Mouse (Mus musculus) lung, postnatal 0 days (tissue): ENCODE measurements at regions not wholly inside any gene's neighbourhood (a gene's known extent, or its start where the extent isn't known, plus 50 kb on each side); places are given as distances from the start of the nearest gene placed in this dataset.

Experiments
- ATAC-seq: fragments of 200-750 bp; cut with Nextera tagmentation; 2 replicates; pipeline ENCODE4 v1.8.0; 2017; ENCODE audit warnings: moderate library complexity
- DNase-seq: peaks from one replicate; pipeline ENCODE4 v3.0.0-alpha.2; 2016; ENCODE audit warnings: low spot score
- H3K27ac ChIP-seq: fragments of 300-500 bp; sonication (generic); 2 replicates; pipeline ENCODE4 v1.5.1; 2014; ENCODE audit warnings: antibody characterized with exemption, mild to moderate bottlenecking, low read length, mixed read lengths
- H3K27me3 ChIP-seq: fragments of 300-500 bp; sonication (generic); replicated peaks from 2 replicates; pipeline ENCODE4 v1.6.1; 2014; ENCODE audit warnings: low read length, mixed read lengths; ENCODE audit not compliant: insufficient read depth
- H3K36me3 ChIP-seq: fragments of 300-500 bp; sonication (generic); 2 replicates; pipeline ENCODE4 v1.6.1; 2014; ENCODE audit warnings: low read length, mixed read lengths; ENCODE audit not compliant: insufficient read depth
- H3K4me1 ChIP-seq: fragments of 300-500 bp; sonication (generic); 2 replicates; pipeline ENCODE4 v1.6.1; 2014; ENCODE audit warnings: antibody characterized with exemption, low read depth, low read length, mixed read lengths; ENCODE audit not compliant: insufficient read depth
- H3K4me2 ChIP-seq: fragments of 300-500 bp; sonication (generic); replicated peaks from 2 replicates; pipeline ENCODE4 v1.6.1; 2014; ENCODE audit warnings: low read depth, mild to moderate bottlenecking, low read length, moderate library complexity, mixed read lengths
- H3K4me3 ChIP-seq: fragments of 300-500 bp; sonication (generic); 2 replicates; pipeline ENCODE4 v1.5.1; 2014; ENCODE audit warnings: low read depth, low read length
- H3K9ac ChIP-seq: fragments of 300-500 bp; sonication (generic); replicated peaks from 2 replicates; pipeline ENCODE4 v1.6.1; 2014; ENCODE audit warnings: low read depth, mild to moderate bottlenecking
- H3K9me3 ChIP-seq: fragments of 300-500 bp; sonication (generic); 2 replicates; pipeline ENCODE4 v1.6.1; 2016; ENCODE audit warnings: low read length, mixed read lengths
- CTCF ChIP-seq: IDR thresholded peaks from 2 replicates; pipeline ENCODE4 v1.5.1; 2016; ENCODE audit warnings: antibody characterized with exemption, mild to moderate bottlenecking
- EP300 ChIP-seq: IDR thresholded peaks from 2 replicates; pipeline ENCODE4 v1.6.1; 2016; ENCODE audit warnings: antibody characterized with exemption, mild to moderate bottlenecking, control low read depth
- WGBS: fragments of 180-500 bp; shearing (Covaris S2); extraction: QIAGEN DNeasy Blood & Tissue Kit; methylation state at CpG from one replicate; pipeline ENCODE4 v1.1.7; 2014; 5-methylcytosine and 5-hydroxymethylcytosine counted together

DNA sequence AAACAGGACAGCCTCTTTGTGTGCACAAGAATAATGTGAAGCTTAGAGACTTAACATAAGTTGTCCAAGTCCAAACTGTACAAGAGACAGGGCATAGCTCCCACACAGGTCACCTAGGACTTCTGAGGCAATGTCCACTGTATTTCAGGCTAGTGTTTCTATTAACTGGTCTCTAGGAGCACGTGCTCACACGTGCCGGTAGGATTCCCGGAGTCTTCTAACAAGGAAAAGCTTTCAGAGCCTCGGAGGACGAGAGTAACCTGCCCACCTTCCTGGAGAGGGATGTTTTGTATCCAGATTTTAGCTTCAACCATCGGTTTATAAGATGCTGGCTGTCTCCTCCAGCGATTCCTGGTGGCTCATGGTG, 86.8 kb downstream of the Kctd15 start:
- no peaks in the 10 kb centered on the region for H3K27me3 ChIP-seq
- WGBS = 25% methylated on average over 8 of the region's 8 CpGs

DNA sequence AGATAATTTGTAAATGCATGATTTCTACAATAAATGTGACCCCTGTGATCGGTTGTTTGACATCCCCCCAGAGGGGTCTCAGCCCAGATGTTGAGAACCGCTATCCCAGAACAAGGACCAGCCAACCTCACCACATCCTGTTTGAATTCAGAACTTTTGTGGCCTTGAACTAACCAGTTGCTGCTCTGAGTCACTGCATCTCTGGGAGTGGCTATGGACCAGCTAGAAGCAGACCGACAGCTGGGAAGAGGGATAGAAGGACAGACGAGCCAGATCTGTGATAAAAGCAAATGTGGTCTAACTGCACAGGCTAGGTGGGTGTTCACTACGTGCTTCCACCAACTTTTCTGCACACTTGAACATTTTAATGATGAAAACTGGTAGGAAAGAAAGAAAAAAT, 89.0 kb downstream of the Kctd15 start:
- ATAC-seq (no peak), DNase-seq (no peak)
- 54% methylated on average over 5 of the region's 5 CpGs for WGBS
- H3K27ac ChIP-seq = no peak overlapping the region
- H3K4me3 ChIP-seq = no peak overlapping the region
- TF ChIP-seq EP300 (no peak), CTCF (no peak)
- H3K4me1 ChIP-seq = peaks cover 13% of the 10 kb centered on the region; the same call in 1 of the 2 replicates
- no peak overlapping the region for H3K9ac ChIP-seq
- no peaks in the 10 kb centered on the region for H3K9me3 ChIP-seq
- H3K36me3 ChIP-seq = no peaks in the 10 kb centered on the region
- no peak overlapping the region for H3K4me2 ChIP-seq
- no peaks in the 10 kb centered on the region for H3K27me3 ChIP-seq

More for the DNA sequence above, 86.8 kb downstream of the Kctd15 start:
- DNase-seq = no peak
- Histone ChIP-seq H3K4me1 (peaks cover 13% of the 10 kb centered on the region; the same call in 1 of the 2 replicates), H3K4me3 (no peak overlapping the region), H3K9me3 (no peaks in the 10 kb centered on the region), H3K36me3 (no peaks in the 10 kb centered on the region), H3K9ac (no peak overlapping the region), H3K27ac (no peak overlapping the region), H3K4me2 (peak overlapping the region; percentile 71)
- no peak for ATAC-seq
- TF ChIP-seq CTCF (no peak), EP300 (no peak)

- Histone ChIP-seq H3K4me1 (no peaks in the 10 kb centered on the region), H3K4me3 (no peak overlapping the region), H3K36me3 (no peaks in the 10 kb centered on the region), H3K9ac (no peak overlapping the region), H3K27ac (no peak overlapping the region), H3K9me3 (no peaks in the 10 kb centered on the region), H3K27me3 (no peaks in the 10 kb centered on the region), H3K4me2 (no peak overlapping the region)
- TF ChIP-seq EP300 (no peak), CTCF (peak; percentile 50)
- no peak for DNase-seq
- 85% methylated on average over 2 of the region's 2 CpGs for WGBS
- ATAC-seq = no peak
Measured at GRCm38 (mm10) chr7:34562160-34562559, 94.4 kb downstream of the Kctd15 start.

DNA sequence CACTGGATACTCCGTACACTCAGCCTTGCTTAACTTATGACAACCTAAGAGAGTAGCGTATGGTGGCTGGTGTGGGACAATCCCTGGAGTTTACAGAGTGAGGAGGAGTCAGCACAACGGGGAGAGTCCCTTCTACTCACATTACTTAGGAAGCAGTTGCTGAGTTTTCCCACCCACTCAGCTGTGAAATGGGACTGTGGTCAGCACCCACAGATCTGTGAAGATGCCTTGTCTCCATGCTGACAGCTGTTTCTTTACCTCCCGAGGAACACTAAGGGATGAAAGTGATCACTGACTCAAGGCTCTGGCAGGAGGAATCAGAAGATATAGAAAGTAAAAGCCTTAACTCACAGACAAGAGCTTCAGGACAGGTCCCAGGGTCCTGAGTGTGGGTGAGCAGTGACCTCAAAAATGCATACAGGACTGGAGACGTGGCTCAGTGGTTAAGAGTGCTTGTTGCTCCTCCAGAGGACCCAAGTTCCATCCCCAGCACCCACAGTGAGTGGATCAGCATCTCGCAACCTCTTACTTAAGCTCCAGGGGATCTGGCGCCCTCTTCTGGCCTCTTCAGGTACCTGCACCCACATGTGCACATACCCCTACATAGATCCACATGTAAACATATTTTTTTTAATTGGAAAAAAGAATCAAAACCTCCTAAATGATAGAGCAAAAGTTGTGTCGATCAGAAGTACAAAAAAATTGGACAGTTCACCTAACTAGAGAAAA, 97.8 kb downstream of the Kctd15 start:
- ATAC-seq = no peak
- H3K36me3 ChIP-seq = no peaks in the 10 kb centered on the region
- 78% methylated on average over 8 of the region's 8 CpGs for WGBS
- H3K4me1 ChIP-seq = no peaks in the 10 kb centered on the region
- no peak overlapping the region for H3K9ac ChIP-seq
- no peak overlapping the region for H3K4me2 ChIP-seq
- no peak for TF ChIP-seq EP300
- no peak; the same call in 1 of the 2 replicates for TF ChIP-seq CTCF
- no peak overlapping the region for H3K27ac ChIP-seq
- no peak overlapping the region for H3K4me3 ChIP-seq
- H3K9me3 ChIP-seq = no peaks in the 10 kb centered on the region
- no peaks in the 10 kb centered on the region for H3K27me3 ChIP-seq
- no peak for DNase-seq

- TF ChIP-seq CTCF (no peak), EP300 (no peak)
- Histone ChIP-seq H3K9me3 (no peaks in the 10 kb centered on the region), H3K4me1 (no peaks in the 10 kb centered on the region), H3K27me3 (no peaks in the 10 kb centered on the region), H3K4me2 (no peak overlapping the region), H3K36me3 (no peaks in the 10 kb centered on the region), H3K4me3 (no peak overlapping the region), H3K9ac (no peak overlapping the region), H3K27ac (no peak overlapping the region)
- ATAC-seq (no peak), DNase-seq (no peak)
- 42% methylated on average over 6 of the region's 6 CpGs for WGBS
Measured at GRCm38 (mm10) chr7:34555196-34555595, 101.3 kb downstream of the Kctd15 start.

DNA sequence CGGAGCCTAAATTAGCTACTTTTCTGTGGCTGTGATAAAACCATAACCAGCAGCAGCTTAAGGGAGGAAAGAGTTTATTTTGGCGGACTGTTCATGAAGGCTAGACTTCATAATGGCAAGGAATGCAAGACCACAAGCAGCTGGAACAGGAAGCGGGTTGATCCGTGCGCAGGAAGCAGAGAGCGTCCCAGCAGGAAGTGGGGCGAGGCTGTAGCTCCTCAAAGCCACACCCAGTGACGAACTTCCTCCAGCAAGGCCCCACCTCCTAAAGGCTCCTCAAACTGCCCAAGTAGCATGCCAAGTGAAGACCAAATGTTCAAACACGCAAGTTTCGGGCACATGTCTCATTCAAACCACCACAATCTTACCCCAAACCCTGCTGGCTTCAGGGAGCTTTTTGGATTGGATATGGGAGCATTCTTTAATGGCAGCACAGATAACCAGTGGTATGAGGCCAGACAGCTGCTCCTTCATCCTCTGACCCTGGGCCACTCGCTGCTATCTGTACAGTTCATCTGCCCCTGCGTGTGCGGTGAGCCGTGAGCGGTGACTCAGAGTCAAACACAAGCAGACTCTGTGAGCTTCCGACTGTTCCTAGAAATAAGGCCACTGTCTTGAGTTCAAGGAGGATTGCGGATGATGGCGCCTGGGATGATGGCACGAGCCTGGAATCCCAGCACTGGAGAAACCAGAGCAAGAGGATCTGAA, 109.8 kb downstream of the Kctd15 start:
- no peaks in the 10 kb centered on the region for H3K27me3 ChIP-seq
- H3K9ac ChIP-seq = no peak overlapping the region
- ATAC-seq (no peak), DNase-seq (peak; percentile 14)
- 67% methylated on average over 19 of the region's 19 CpGs for WGBS
- H3K9me3 ChIP-seq = no peaks in the 10 kb centered on the region
- no peak overlapping the region for H3K4me2 ChIP-seq
- no peak overlapping the region for H3K27ac ChIP-seq
- TF ChIP-seq CTCF = no peak
- TF ChIP-seq EP300 = no peak
- no peaks in the 10 kb centered on the region for H3K4me1 ChIP-seq
- H3K4me3 ChIP-seq = no peak overlapping the region
- H3K36me3 ChIP-seq = no peaks in the 10 kb centered on the region
